Mouse (Mus musculus): ENCODE results near the gene Zc2hc1c.

DNA sequence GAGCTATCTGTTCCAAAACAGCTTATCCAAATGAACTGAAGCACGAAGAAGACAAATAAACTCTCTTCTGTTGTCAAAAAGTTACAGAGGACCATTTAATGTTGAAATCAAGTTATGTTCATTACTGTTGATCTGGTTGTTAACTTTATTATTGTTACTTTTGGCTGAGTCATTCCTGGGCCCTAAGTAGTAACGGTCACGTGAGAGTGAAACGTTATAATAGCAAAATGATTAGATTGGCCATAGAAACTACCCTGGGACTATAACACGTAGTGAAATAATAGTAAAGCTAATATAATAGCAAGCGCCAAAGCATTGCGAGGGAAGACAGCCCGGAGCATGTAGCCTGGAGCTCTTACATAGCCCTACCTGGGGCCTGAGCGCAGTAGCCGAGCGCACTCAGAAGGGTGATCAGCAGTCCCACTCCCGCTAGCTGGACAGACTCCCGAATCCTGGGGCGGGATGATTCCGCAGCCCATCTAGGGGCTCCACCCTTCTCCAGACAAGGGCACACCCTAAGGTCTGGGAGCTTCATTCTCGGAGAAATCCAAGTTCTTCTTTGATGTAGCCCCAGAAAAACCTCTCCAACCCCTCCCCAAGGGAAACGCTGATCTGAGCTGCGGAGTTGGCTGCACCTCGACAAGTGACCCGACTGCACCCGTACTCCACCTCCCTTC, 444 bp upstream of the Zc2hc1c start, which contains the start of gene Acyp1:
- TF ChIP-seq POLR2A (IDR thresholded peaks at IDR 0.05; ENCODE audit: insufficient read depth, low read depth, low read length) (no peak), CTCF (IDR thresholded peaks at IDR 0.05; ENCODE audit: insufficient read depth, low read depth, low read length) (no peak)
